Mouse (Mus musculus) thymus, adult 18-20 months (tissue): ENCODE data around the gene Grm4.

ENCODE experiments used
- DNase-seq, 2 experiments: peaks; one replicate each; pipeline ENCODE4 v3.0.0; 2022; ENCODE audit warnings: mixed read lengths in 2 of 2

Gene Grm4

GRCm38 (mm10) chr17:27511865-27512618, 9.2 kb downstream of the Grm4 start:
- DNase-seq, result no peak

GRCm38 (mm10) chr17:27511125-27511735, 10.0 kb downstream of the Grm4 start:
- no peak for DNase-seq

GRCm38 (mm10) chr17:27510258-27511124, 10.7 kb downstream of the Grm4 start:
- DNase-seq, result no peak

- no peak for DNase-seq
Observed at GRCm38 (mm10) chr17:27509056-27509455, 12.1 kb downstream of the Grm4 start.

GRCm38 (mm10) chr17:27508513-27508912, 12.7 kb downstream of the Grm4 start:
- no peak for DNase-seq

- DNase-seq, result no peak
Observed at GRCm38 (mm10) chr17:27508002-27508401, 13.2 kb downstream of the Grm4 start.

- no peak for DNase-seq
Observed at GRCm38 (mm10) chr17:27507591-27507945, 13.6 kb downstream of the Grm4 start.

GRCm38 (mm10) chr17:27506871-27507590, 14.2 kb downstream of the Grm4 start:
- no peak for DNase-seq

- DNase-seq, result no peak
Observed at GRCm38 (mm10) chr17:27506362-27506761, 14.8 kb downstream of the Grm4 start.

GRCm38 (mm10) chr17:27505221-27505881, 15.9 kb downstream of the Grm4 start:
- no peak for DNase-seq

GRCm38 (mm10) chr17:27503869-27504268, 17.3 kb downstream of the Grm4 start:
- DNase-seq, result no peak

- DNase-seq, result no peak
Observed at GRCm38 (mm10) chr17:27502736-27503445, 18.3 kb downstream of the Grm4 start.

GRCm38 (mm10) chr17:27502288-27502687, 18.9 kb downstream of the Grm4 start:
- no peak for DNase-seq

- no peak for DNase-seq
Observed at GRCm38 (mm10) chr17:27501331-27502251, 19.6 kb downstream of the Grm4 start.

- DNase-seq, result no peak
Observed at GRCm38 (mm10) chr17:27500811-27501210, 20.4 kb downstream of the Grm4 start.

GRCm38 (mm10) chr17:27499080-27499479, 22.1 kb downstream of the Grm4 start:
- DNase-seq, result no peak

- no peak for DNase-seq
Observed at GRCm38 (mm10) chr17:27497798-27498197, 23.4 kb downstream of the Grm4 start.

- no peak for DNase-seq
Observed at GRCm38 (mm10) chr17:27495008-27495540, 26.1 kb downstream of the Grm4 start.

- DNase-seq, result no peak
Observed at GRCm38 (mm10) chr17:27493969-27494368, 27.2 kb downstream of the Grm4 start.

- no peak for DNase-seq
Observed at GRCm38 (mm10) chr17:27493389-27493788, 27.8 kb downstream of the Grm4 start.
